Mouse (Mus musculus) heart, postnatal 0 days (tissue): ENCODE results near the gene Smyd3.

Experiments used
- CTCF ChIP-seq: IDR thresholded peaks from 2 replicates; pipeline ENCODE4 v1.5.1; 2016; ENCODE audit warnings: antibody characterized with exemption, control low read depth, low read depth
- EP300 ChIP-seq: IDR thresholded peaks from 2 replicates; pipeline ENCODE4 v1.6.1; 2016; ENCODE audit warnings: antibody characterized with exemption, low read depth

- TF ChIP-seq CTCF: no peak
- TF ChIP-seq EP300: no peak
These were observed 81.2 kb downstream of the Smyd3 start for GRCm38 (mm10) chr1:179436596-179436995.
